Mouse (Mus musculus) forebrain, embryonic 15.5 days (tissue): Measurements from ENCODE around the gene Rasal2. TPM values are rescaled to one million over a fixed set of nuclear protein-coding genes. Genes with fewer than 3 reads are reported as not detected.

Experiments used
- ATAC-seq: fragments of 200-750 bp; cut with Nextera tagmentation; replicated peaks from 2 replicates; pipeline ENCODE4 v1.8.0; 2017; ENCODE audit warnings: mild to moderate bottlenecking, moderate TSS enrichment, moderate library complexity
- H3K27ac ChIP-seq: fragments of 300-500 bp; sonication (generic); replicated peaks from 2 replicates; pipeline ENCODE4 v1.5.1; 2015; ENCODE audit warnings: mild to moderate bottlenecking, inconsistent platforms
- H3K27me3 ChIP-seq: fragments of 300-500 bp; sonication (generic); 2 replicates; pipeline ENCODE4 v1.6.1; 2015; ENCODE audit warnings: inconsistent platforms
- H3K36me3 ChIP-seq: fragments of 300-500 bp; sonication (generic); 2 replicates; pipeline ENCODE4 v1.6.1; 2015; ENCODE audit warnings: mild to moderate bottlenecking, inconsistent platforms
- H3K4me1 ChIP-seq: fragments of 300-500 bp; sonication (generic); 2 replicates; pipeline ENCODE4 v1.6.1; 2015; ENCODE audit warnings: inconsistent platforms
- H3K4me2 ChIP-seq: fragments of 300-500 bp; sonication (generic); replicated peaks from 2 replicates; pipeline ENCODE4 v1.6.1; 2015; ENCODE audit warnings: mild to moderate bottlenecking, inconsistent platforms
- H3K4me3 ChIP-seq: fragments of 300-500 bp; sonication (generic); 2 replicates; pipeline ENCODE4 v1.5.1; 2015; ENCODE audit warnings: mild to moderate bottlenecking, inconsistent platforms
- H3K9ac ChIP-seq: fragments of 300-500 bp; sonication (generic); replicated peaks from 2 replicates; pipeline ENCODE4 v1.6.1; 2015; ENCODE audit warnings: mild to moderate bottlenecking, inconsistent platforms
- H3K9me3 ChIP-seq: fragments of 300-500 bp; sonication (generic); 2 replicates; pipeline ENCODE4 v1.6.1; 2016; ENCODE audit warnings: inconsistent platforms
- WGBS: fragments of 180-500 bp; shearing (Covaris S2); methylation state at CpG from one replicate; pipeline ENCODE4 v1.1.7; 2015; ENCODE audit warnings: mixed read lengths; 5-methylcytosine and 5-hydroxymethylcytosine counted together
- polyA plus RNA-seq: library from polyadenylated mRNA; unstranded; fragments of >200 nt; fragmentation: Nextera tagmentation; extraction: Ambion mirVana; gene quantifications from 2 replicates; pipeline ENCODE4 v1.2.1, GENCODE M21; 2015

Rasal2 gene
- 36.6 and 37.8 TPM in 2 replicates for polyA plus RNA-seq

DNA sequence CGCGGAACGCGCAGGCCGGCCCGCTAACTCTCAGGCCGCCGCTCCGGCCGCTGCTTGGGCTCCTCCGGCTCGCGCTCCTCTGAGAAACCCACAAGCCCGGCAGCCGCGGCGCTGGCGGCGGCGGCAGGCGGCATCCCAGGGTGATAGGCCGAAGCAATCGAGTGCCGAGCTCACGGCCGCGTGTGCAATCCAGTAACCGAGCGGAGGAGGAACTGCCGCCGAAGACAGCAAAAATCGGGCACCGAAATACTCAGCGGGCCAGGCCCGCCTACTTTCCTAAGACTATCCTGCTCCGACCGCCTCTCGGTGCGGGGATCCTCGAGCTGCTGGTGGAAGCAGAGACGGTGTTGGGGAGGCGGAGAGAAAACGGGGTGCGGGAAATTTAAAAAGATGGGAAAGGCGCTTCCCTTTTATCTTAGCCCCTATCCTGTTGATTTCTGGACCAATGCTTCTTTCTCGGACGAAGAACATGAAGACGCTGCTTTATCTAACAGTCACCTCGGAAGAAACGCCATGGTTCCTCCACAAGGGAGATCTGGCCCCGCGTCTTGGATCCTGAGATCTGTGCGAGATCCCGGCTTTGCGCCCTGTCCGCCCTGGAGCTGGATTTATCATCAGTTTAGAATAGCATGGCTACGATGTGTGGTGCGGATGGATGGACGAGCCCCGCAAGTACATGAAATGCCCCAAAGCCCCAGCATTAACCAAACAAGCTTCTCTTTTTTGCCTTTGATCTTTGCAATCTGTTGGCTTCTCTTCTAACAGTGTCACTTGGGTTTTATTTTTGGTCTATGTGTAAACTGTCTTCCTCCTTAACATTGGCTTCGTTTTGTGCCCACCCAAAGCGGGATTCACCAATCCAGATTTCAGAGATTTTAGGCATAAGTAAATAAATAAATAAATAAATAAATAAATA is at the start of gene Rasal2:
Gene Rasal2, minus strand, starts transcription at position 142 of the 916 bp plus-strand sequence.
- peak within 1 kb of the TSS; percentile 97 for H3K27ac ChIP-seq
- peak; percentile 99 for ATAC-seq
- H3K9ac ChIP-seq = peak within 1 kb of the TSS; percentile 84
- under 1% methylated on average over 62 of the region's 62 CpGs for WGBS
- H3K4me1 ChIP-seq = peaks cover 24% of the 10 kb centered on the region
- H3K27me3 ChIP-seq = no peaks in the 10 kb centered on the region
- peak within 1 kb of the TSS; percentile 87 for H3K4me3 ChIP-seq
- H3K4me2 ChIP-seq = peak within 1 kb of the TSS; percentile 76
- no peaks in the 10 kb centered on the region for H3K36me3 ChIP-seq
- H3K9me3 ChIP-seq = no peaks in the 10 kb centered on the region

DNA sequence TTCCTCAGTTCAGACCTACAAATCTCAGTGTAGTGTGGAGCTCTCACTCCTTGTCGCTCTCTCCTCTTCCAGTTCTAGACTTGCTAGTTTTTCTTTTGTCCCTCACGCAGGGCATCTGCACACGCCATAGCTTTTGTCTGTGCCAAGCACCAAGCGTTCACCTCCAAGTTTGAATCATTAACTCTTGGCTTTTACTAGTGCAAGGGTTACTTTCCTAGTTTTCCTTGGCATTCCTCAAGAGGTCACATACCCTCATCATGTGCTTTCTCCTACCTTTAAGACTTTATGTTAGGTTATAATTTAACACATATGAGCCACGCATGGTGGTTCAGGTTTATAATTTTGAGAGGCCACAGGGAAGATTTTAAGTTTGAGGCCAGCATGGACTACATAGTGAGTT is 48.9 kb upstream of the Rasal2 start:
- Histone ChIP-seq H3K27ac (no peak overlapping the region), H3K4me2 (no peak overlapping the region), H3K36me3 (no peaks in the 10 kb centered on the region), H3K4me1 (peaks cover 11% of the 10 kb centered on the region), H3K27me3 (no peaks in the 10 kb centered on the region), H3K9ac (no peak overlapping the region), H3K4me3 (no peak overlapping the region), H3K9me3 (no peaks in the 10 kb centered on the region)
- ATAC-seq = no peak
- 92% methylated on average over 5 of the region's 5 CpGs for WGBS

DNA sequence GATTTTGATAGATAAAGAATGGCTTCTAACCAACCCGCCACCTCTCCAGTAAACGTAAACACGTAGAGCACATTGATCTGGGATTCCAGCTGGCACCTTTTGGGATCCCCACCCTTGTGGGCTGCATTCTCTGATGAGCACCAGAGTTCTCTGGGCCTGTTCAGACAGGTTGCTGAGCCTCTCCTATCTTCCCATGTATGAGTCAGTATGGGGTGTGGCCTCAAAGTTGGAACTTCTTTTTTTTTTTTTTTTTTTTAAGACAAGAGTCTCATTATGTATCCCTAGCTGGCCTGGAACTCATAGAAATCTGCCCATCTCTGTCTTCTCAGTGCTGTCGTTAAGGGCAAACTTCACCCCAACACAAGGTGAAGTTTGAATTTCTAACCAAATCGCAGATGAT is 47.5 kb upstream of the Rasal2 start:
- no peaks in the 10 kb centered on the region for H3K9me3 ChIP-seq
- H3K27ac ChIP-seq = no peak overlapping the region
- no peaks in the 10 kb centered on the region for H3K36me3 ChIP-seq
- no peak for ATAC-seq
- H3K9ac ChIP-seq = no peak overlapping the region
- peaks cover 11% of the 10 kb centered on the region for H3K4me1 ChIP-seq
- H3K27me3 ChIP-seq = no peaks in the 10 kb centered on the region
- 91% methylated on average over 5 of the region's 5 CpGs for WGBS
- no peak overlapping the region for H3K4me2 ChIP-seq
- H3K4me3 ChIP-seq = no peak overlapping the region

DNA sequence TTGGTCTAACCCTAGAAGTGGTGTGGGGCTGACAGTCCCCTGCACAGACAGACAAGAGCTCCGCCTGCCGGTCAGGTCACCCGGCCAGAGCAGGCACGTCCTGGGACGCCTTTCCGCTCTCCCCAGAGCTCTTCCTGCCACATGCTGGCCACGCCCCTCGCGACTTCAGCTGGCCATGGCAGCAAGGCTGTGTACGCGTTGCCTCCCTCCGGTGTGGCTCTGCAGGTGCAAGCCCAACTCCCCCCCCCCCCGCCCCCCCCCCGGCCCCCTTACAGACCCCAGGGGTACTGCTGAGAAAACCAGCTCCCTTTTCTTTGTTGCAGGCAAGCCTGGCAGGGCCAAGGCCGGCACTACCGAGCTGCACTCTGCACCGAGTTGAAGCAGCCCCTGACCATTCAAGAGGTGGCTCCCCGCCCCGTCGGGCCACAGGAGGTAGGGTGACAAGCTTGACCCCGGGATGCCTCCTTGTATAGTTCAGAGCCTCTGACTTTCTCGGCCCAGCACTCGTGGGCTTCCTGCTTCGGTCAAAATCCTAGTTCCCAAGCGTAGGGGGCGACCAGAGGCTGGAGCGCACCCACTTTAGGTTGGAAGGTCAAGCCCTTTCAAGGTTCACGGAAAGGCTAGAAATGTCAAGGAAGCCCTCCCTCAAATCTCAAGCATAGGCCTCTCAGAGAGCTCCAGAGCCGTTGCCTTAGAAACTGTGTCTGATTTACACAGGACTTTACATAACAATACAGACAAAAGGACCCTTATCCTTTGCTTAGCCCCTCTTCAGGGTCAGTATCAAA is 46.2 kb upstream of the Rasal2 start, which contains the start of gene Cryzl2:
Gene Cryzl2, plus strand, starts transcription at position 157 of the 788 bp plus-strand sequence.
- Histone ChIP-seq H3K36me3 (no peaks in the 10 kb centered on the region), H3K4me2 (peak within 1 kb of the TSS; percentile 45), H3K27me3 (no peaks in the 10 kb centered on the region), H3K9ac (peak within 1 kb of the TSS; percentile 33; the same call in 1 of the 2 replicates), H3K4me3 (peak within 1 kb of the TSS; percentile 27), H3K27ac (no peak within 1 kb of the TSS), H3K4me1 (peaks cover 11% of the 10 kb centered on the region), H3K9me3 (no peaks in the 10 kb centered on the region)
- ATAC-seq = peak; percentile 85
- WGBS = 4% methylated on average over 27 of the region's 29 CpGs

DNA sequence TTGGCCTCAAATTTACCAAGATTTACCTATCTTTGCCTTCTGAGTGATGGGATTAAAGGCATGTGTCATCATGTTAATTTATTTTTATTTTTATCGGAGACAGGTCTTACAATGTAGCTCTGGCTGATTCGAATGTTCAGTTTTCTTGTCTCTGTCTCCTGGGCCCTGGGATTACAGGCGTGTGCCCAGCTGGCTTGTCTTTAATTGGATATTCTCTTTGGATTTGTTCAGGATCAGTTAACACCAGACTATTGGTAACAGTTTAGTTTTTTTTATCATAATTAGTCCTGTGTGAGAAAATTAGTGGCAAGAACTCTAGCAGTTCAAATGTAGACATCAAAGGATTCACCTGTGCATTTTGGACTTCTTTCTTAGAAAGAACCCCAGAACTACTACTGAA is 45.4 kb upstream of the Rasal2 start:
- peaks cover 17% of the 10 kb centered on the region for H3K4me1 ChIP-seq
- no peak overlapping the region for H3K4me3 ChIP-seq
- no peak overlapping the region for H3K9ac ChIP-seq
- WGBS = 32% methylated on average over 3 of the region's 3 CpGs
- no peak overlapping the region for H3K4me2 ChIP-seq
- no peaks in the 10 kb centered on the region for H3K9me3 ChIP-seq
- H3K27ac ChIP-seq = no peak overlapping the region
- H3K27me3 ChIP-seq = no peaks in the 10 kb centered on the region
- no peaks in the 10 kb centered on the region for H3K36me3 ChIP-seq
- no peak for ATAC-seq

DNA sequence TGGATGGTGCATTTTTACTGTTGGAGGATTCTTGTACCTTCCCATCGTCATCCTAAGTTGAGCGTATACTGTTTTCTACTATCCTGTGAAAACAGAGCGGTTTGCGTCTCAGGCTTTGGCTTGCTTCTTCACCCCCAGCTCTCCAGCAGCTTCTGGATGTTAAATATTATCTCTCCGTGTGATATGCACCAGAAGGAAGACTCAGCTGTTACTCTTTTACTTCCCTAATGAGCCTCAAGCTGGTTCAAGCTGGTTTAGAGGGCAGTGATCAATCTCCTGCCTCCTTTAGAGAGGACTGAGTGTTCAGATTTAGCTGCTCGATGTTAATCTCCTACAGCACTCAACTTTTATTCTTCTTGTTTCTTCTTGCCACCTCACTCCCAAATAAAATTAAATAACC is 42.5 kb upstream of the Rasal2 start:
- no peak for ATAC-seq
- WGBS = 72% methylated on average over 6 of the region's 6 CpGs
- peaks cover 35% of the 10 kb centered on the region for H3K4me1 ChIP-seq
- no peak overlapping the region for H3K27ac ChIP-seq
- H3K4me3 ChIP-seq = no peak overlapping the region
- no peaks in the 10 kb centered on the region for H3K36me3 ChIP-seq
- no peak overlapping the region for H3K9ac ChIP-seq
- no peaks in the 10 kb centered on the region for H3K9me3 ChIP-seq
- no peak overlapping the region for H3K4me2 ChIP-seq
- H3K27me3 ChIP-seq = no peaks in the 10 kb centered on the region

DNA sequence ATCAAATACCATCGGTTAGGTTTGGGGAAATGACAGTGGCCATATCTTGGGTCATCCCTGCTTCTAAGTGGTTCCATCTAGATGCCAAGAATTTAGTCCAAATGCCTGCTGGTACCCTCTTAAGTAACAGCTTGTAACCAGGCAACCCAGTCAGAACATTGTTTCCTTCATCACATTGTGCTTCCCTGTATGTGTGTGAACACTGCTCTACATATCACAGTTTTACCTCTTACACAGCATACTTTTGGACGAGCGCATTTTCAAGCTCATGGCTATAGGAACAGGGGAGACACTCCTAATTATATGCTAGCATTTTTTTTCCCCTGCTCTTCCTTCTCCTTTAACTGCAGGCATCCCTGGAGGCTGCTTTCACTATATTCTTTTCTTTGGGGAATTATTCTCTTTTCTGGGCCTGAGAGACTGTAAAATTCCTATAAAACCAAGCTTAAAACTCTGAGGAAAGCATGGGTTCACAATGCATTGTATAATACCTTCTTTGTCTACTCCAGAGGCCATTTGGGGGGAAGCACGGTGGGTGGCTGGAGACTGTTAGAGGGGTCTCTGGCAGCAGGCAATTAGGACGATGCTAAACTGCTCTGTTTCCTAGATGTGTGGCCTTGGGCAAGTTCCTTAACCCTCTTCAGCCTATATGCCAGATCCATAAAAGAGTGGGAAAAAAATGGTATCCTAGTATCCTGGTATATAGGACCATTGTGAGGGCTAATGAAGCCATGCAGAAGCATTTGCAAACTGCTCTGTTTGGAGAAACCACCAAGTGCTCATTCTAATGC is 40.6 kb upstream of the Rasal2 start:
- no peaks in the 10 kb centered on the region for H3K27me3 ChIP-seq
- ATAC-seq = peak; percentile 77
- no peaks in the 10 kb centered on the region for H3K36me3 ChIP-seq
- no peak overlapping the region for H3K9ac ChIP-seq
- H3K4me3 ChIP-seq = no peak overlapping the region
- peak overlapping the region; percentile 59; the same call in 1 of the 2 replicates for H3K27ac ChIP-seq
- H3K4me2 ChIP-seq = no peak overlapping the region
- H3K4me1 ChIP-seq = peaks cover 30% of the 10 kb centered on the region
- H3K9me3 ChIP-seq = no peaks in the 10 kb centered on the region
- 16% methylated on average over 5 of the region's 5 CpGs for WGBS

DNA sequence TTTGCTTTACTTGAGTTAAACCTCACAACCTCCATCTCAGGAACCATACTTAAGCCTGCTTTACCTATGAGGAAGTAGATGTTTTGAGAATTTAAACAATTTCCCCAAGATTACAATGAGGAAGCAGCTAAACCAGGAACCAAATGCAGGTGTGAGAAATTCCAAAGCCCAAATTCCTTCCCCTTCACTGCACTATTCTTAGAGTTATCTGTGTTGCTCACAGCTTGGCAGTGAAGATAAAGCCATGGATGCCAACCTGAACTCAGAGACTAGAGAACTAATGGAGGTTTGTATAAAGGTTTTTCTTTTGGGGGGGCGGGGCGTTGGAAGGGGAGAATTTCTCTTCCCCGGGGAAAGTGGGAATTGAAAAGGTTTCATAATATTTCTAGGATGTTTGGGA is 39.9 kb upstream of the Rasal2 start:
- WGBS = 38% methylated on average over 3 of the region's 3 CpGs
- Histone ChIP-seq H3K4me1 (peaks cover 33% of the 10 kb centered on the region), H3K27ac (no peak overlapping the region), H3K9me3 (no peaks in the 10 kb centered on the region), H3K4me2 (no peak overlapping the region), H3K9ac (no peak overlapping the region), H3K27me3 (no peaks in the 10 kb centered on the region), H3K36me3 (no peaks in the 10 kb centered on the region), H3K4me3 (no peak overlapping the region)
- ATAC-seq = no peak

DNA sequence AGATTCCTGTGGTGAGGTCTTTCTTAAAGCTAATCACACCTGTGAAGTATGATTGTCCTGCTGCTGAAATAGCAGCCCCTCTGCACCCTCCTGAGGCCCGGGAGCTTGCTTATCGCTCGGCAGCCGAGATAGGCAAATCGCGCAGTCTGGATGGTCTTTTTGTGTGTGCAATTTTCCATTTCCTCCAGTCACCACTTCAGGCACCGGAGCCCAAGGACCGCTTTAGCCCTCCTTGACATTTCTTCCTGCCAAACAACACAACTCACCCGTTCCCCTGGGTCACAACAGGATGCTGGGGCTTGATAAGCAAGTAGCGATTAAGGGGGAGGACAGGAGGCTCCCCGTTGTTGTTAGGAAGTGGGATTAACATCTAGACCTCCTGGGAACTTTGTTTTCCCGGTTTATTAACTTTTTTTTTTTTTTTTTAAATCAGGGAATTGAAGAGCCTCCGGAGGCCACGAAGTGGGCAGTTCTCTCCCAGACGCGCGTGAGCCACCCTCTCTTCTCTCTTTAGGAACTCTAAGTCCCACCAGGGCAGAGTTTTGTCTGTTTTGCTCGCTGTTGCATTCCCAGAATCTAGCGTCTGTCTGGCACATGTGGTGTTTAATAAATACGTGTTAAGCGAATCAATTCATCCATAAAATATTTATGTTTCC is 37.7 kb upstream of the Rasal2 start:
- 11% methylated on average over 21 of the region's 21 CpGs for WGBS
- H3K4me3 ChIP-seq = peak overlapping the region; percentile 7
- no peaks in the 10 kb centered on the region for H3K36me3 ChIP-seq
- peak overlapping the region; percentile 37 for H3K4me2 ChIP-seq
- no peak for ATAC-seq
- H3K9me3 ChIP-seq = no peaks in the 10 kb centered on the region
- 0 out of 2 replicates have a peak overlapping the region, but pooled peaks have one; percentile 3 for H3K9ac ChIP-seq
- peaks cover 42% of the 10 kb centered on the region for H3K4me1 ChIP-seq
- H3K27me3 ChIP-seq = no peaks in the 10 kb centered on the region
- 0 out of 2 replicates have a peak overlapping the region, but pooled peaks have one; percentile 8 for H3K27ac ChIP-seq

DNA sequence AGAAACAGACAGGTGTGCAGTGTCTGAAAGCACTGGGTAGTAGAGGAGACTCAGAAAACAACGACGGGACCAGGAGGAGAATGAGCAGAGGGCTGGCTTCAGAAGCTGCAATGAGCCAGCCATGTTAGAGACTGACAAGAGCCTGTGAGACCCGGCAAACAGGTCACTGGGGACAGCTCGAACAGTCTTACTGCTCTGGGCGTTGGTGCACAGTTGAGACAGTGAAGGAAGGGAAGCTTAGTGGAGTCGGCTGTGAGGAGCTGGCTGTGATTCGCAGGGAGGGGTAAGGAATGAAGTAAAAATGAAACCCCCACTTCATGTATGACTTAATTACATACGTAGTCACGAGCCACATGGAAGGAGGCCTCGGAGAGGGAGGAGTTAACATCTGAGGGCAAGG is 37.1 kb upstream of the Rasal2 start:
- WGBS = 16% methylated on average over 10 of the region's 10 CpGs
- Histone ChIP-seq H3K36me3 (no peaks in the 10 kb centered on the region), H3K27me3 (no peaks in the 10 kb centered on the region), H3K4me1 (peaks cover 47% of the 10 kb centered on the region), H3K4me2 (peak overlapping the region; percentile 37), H3K27ac (no peak overlapping the region), H3K9ac (no peak overlapping the region), H3K4me3 (peak overlapping the region; percentile 7; the same call in 1 of the 2 replicates), H3K9me3 (no peaks in the 10 kb centered on the region)
- ATAC-seq = no peak

DNA sequence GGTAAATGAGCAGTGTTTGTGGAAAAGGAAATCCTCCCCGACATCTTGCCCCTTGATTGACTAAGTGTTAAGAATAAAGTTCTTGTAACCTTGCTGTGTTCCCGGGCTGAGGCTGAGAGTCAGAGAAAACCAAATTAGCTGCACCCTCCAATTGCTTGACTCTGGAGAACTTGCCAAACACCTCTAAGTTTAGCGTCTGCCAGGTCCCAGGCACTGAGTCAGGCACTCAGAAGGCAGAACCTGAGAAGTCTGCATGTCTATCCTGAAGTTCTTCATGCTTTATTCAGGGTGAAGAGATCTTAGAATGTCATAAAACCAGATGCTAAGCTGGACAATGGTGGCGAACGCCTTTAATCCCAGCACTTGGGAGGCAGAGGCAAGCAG is 36.4 kb upstream of the Rasal2 start:
- Histone ChIP-seq H3K4me2 (no peak overlapping the region), H3K36me3 (no peaks in the 10 kb centered on the region), H3K4me3 (no peak overlapping the region), H3K27me3 (no peaks in the 10 kb centered on the region), H3K27ac (no peak overlapping the region), H3K4me1 (peaks cover 54% of the 10 kb centered on the region), H3K9me3 (no peaks in the 10 kb centered on the region), H3K9ac (no peak overlapping the region)
- no peak for ATAC-seq
- 60% methylated on average over 5 of the region's 5 CpGs for WGBS
